Mouse (Mus musculus) common myeloid progenitor, adult 5-6 weeks (primary cell): ENCODE measurements at regions not wholly inside any gene's neighbourhood (a gene's known extent, or its start where the extent isn't known, plus 50 kb on each side); places are given as distances from the start of the nearest gene placed in this dataset.
A peak's percentile ranks its signal among the peaks of the same experiment; 100 is the strongest.

Experiments
- ATAC-seq: replicated peaks from 2 replicates; pipeline ENCODE4 v1.8.0; 2016; ENCODE audit warnings: low read depth, mild to moderate bottlenecking, moderate TSS enrichment, inconsistent platforms; ENCODE audit not compliant: poor library complexity, severe bottlenecking

DNA sequence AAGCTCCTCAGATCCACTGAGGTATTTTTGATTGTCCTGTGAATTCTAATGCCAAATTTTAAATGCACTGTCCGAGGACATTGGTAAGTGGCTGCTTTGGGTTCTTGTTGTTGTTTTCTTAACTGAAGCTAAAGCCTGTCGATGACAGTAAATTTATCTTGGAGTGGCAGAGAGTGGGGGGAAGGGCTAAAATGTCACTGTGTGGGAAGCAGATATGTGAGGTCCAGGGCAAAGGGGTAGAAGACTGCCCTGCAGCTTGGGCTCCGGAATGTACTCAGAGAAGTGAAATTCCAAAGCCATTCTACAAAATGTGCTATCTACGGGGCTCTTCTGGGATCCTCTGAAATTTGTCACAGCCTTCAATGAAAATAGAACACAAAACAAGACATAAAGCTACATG, 159.3 kb upstream of the Tmtc1 start:
- ATAC-seq: peak; percentile 69; the same call in 1 of the 2 replicates

DNA sequence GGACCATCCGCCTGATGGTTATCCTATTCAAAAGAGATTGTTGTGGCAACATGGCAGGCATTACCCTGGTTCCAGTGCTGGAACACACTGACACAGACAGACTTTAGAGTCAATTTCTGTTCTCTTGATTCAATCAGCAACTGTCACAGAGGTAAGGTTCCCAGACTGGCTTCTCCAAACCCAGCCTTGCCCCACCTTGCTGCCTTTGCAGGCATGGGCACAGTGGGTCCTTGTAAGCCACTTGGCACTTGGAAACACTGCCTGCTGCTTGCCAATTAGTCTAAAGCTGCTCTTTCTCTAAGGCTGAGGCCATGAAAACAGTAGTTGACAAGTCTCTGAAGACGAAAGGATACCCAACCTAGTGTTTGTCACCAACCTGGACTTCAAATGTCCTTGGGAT, 158.7 kb upstream of the Tmtc1 start:
- no peak for ATAC-seq

DNA sequence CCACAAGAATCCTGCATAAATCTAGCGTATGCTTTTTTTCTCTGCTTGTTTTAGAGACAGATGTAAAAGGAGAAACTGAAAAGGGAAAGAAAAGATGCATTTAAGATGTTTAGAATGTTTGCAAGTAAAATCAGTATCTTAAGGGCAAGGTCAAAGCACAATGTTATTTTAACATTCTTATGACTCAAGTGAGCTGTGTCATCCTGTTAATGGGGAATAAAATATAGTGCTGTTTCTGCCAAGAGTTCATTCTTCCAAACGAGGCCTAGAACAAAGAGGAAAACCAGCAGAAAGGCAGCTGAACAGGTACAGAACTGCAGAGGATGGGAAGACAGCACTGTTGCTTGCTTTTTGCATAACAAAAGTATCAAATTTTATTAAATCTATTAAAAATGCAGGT, 156.7 kb upstream of the Tmtc1 start:
- ATAC-seq: no peak

DNA sequence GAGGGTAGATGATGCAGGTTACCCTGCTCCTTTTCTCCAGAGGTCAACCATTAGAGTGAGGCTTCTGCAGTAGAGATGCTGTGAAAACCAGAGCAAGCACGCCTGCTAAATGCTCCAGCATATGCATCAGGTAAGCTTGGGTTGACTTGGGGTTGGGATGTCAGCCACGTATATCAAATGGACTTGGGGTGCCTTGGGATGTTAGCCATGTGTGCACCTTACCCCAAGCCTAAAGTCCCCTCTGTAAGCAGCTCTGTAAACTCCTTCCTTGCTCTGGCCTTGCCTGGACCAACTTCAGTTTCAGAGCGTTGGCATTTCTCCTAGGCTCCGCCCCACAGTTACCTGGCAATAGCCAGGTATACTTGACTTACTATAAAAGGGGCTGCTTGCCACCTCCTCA, 155.3 kb upstream of the Tmtc1 start:
- no peak for ATAC-seq

DNA sequence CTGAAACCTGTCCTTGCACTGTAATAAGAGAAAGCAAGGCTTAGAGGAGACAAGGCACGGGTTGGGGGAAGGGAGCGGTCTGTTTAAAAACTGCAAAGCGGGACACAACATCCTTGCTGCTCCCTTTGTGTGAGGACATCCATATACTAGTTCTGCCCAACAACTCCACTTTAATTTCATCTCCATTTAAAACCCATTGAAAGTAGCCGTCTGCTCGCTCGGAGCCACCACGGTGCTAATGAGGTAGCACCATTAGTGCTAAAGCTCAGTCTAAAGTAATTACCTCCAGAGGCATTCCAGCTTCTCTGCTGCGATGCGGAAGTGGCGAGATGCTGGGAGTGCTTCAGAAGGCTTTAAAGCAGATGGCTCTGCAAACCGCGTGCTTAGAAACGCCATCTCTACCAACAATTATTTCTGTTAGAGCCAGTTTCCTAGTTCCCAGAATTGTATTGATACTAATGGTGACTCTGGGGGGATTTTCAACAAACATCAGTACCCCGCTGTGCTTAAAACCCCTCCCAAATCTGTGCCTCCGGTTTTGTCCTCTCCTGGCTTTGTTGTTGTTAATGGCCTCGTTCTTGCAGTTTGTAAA, 154.7 kb upstream of the Tmtc1 start:
- peak; percentile 45; the same call in 1 of the 2 replicates for ATAC-seq

DNA sequence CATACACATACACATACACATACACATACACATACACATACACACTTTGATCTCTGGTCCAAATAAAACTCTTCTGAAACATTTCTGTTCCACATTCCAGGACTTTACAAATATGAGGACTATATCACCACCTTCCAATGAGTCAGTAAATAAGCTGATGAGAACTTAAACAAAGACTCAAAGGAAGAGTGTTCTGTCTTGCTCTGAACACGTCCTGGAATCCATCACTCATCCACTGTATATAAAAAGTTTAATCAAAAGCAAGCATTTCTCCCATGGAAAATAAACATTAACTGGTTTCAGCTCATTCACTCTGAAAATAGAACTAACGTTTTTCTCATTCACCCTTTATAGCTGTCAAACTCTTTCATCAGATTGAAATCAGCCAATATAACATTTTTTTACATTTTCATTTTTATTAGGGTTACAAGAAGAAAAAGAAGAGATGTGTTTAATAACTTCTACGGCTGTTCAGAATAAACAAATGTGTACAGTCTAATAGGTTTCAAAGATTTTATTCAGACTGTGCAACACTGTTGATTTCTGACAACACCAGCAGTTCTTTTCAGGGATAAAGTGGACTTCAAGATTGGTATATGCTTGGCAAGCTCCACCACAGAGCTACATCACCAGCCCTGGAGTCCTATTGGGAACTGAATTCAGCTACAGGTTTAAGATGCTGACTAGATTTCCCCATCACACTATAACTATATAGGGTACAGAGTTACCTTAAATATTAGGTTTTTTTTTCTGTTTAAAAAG, 151.0 kb upstream of the Tmtc1 start:
- no peak for ATAC-seq

DNA sequence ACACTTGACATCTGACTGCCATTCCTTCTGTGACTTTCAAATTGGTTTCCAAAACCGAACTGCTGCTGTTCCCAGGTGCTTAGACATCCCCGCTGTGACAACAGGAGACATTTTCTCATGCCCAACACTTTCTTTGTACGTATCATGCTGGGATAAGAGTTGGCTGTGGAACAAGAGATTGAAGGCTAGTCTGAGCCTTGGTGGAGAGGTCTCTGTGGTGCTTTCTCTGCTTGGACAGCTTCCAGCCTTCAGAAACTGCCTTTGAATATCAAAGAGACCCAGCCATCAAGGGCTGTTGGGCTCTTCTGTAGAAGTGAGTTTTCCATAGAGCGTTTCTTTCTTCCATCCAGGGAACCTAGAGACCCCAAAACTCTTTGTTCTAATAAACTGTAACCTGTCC, 144.8 kb upstream of the Tmtc1 start:
- no peak for ATAC-seq

DNA sequence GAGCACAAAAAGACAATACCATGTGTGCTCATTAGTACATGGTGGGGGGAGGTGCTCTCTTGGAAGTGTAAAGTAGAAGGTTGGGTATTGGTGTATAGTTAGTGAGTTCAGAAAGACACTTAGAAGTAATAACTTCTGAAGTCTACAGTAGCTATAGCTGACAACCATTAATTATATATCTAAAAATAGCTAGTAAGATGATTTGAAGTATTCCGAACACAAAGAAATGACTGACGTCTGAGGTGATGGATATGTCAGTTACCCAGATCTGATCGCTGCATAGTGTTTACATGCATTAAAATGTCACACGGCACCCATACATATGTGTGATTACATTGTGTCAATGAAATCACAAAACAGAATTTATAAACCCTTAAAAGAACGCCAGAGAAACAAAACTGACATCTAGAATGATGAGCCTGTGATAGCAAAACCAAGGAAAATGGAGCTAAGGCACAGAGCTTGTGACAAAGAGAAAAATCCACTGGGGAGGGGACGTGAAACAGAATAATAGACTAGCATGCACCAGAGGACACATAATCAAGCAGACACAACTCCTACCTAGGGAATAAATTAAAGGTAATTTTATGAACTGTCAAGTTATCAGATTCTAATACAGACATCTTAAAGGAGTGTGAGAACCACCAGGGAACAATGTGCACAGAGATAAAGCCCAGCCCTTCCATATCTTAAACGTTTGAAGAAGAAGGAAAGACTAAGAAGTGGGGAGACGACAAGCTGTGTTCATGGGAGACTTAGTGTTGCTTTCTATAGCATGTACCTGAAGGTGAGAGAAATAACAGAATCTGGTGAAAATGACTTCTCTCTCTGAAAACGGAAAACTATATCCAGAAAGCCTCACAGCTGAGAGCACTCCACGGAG, 142.5 kb upstream of the Tmtc1 start:
- ATAC-seq: no peak

DNA sequence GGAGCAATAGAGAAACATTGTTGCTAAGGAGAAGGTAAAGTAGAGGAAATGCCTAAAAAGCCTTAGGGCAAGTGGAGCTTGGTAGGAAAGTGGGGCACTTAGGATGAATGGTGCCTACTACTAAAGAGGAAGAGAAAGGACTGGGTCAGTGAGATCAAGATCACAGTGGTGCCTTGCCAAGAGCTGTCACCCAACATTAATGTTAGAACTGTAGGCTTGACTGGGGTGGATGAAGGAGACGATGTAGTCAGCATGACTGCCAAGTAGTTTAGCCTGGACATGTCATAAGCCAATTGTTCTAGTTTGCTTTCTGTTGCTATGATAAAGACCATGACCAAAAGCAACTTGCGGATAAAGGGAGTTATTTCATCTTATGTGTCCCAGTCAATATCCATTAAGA, 139.9 kb upstream of the Tmtc1 start:
- no peak for ATAC-seq

DNA sequence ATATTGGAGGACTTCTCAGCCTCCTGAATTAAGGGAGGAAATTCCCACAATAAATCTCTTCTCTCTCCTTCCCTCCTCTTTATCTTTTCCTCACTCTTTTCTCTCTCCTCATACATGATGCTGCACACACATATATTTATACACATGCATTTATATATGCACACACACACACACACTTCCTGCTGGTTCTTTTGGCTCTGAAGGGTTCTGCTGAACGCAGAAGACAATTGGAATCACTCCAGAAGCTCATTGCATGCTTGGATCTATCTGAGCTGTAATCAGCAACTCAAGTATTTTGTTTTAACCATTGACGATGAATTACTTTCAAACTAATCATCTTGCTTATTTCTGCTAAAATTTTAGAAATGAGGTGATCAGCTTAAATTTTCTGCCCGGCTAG, 134.1 kb upstream of the Tmtc1 start:
- ATAC-seq: no peak

DNA sequence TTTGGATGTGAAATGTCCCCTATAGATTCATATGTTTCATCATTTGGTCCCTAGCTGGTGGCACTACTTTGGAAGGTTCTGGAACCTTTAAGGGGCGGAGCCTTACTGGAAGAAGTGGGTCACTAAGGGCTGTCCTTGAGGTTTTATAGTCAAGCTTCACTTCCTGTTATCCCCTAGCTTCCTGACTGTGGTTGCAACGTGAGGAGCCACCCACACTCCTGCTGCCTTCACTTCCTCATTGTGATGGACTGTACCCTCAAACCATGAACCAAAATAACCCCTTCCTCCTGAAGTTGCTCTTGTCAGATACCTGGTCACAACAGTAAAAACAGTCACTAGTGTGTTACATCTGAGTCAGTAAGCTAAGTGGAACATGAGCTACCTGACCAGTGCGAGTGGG, 133.5 kb upstream of the Tmtc1 start:
- peak; percentile 90 for ATAC-seq

DNA sequence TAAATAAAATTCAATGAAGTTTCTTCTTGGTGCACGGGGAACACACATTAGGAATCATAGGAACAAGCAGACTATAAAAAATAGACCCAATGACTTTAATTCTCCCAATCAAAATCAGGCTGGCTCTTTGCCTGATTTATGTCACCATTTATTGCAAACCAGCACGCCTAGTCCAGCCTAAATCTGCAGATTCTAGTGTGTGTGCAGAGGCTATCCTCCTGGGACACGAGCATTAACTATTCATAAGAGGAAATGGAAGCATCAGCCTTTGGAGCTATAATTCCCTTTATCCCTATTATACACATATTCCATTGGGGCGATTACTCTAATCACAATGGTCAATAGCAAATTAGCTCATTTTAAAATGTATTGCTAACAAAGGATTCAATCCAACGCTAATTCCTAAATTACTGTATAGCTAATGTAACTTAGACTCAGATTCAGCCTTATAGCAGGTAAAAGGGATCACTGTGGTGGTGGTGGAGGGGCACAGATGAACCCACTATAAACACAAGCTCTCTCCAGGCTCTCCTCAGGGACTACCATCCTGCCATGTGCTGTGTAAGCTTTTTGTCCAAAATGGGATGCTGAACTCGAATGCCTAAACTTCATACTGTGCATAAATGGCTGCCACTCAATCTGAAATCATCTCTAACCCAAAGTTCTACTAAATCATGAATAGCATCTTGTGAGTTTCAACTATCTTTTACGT, 130.7 kb upstream of the Tmtc1 start:
- no peak for ATAC-seq

DNA sequence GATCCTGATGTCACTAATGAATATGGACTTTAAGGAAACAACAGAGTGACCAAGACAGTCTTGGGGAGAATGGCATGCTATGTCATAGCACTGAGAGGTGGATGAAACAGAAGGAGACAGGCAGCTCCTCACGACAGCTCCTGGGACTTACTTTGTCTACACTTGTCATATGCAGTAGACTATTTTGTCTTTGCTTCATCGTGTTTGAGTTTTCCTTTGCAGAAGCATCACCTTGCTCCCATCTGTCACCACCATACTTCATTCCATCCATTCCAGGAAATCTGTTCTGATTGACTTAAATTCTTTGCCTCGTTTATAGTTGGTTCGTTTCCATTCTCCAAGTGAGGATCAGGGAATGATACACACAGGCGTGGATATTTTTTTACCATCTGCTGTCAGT, 128.0 kb upstream of the Tmtc1 start:
- ATAC-seq: no peak

DNA sequence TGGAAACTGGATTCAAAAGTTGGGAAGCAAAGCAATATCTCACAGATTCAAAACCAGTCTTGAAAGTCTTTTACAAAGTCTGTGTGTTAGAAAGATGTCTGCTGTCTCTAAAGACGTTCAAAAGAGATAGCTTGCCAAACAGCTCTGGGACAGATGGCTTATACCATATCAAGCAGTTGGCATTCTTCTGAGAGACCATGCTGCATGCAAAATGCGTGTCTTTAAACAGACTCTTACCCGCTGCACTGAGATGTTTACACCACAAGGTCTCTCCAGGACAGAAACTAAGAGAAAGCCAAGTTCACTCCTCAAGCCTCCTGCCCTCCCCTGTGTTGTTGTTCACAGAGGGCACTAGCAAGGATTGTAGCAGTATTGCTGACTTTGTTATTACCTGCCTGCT, 127.5 kb upstream of the Tmtc1 start:
- no peak for ATAC-seq

DNA sequence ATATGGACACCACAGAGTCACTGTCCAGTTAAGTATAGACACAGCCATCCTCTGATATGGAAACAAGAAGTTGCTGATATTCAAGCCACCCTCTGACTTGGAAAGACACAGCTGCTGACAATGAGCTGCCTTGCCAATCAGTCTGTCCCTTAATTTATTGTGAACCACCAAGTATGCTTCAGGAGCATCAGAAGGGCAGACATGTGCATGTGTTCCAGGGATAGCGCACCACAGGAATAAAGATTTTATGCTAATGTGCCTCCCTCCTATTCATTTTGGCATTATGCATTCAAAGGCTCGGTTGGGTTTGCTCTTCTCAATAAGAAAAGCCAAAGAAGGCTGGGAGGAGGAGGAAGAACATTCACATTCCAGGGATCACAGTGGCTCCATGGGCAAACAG, 120.0 kb upstream of the Tmtc1 start:
- no peak for ATAC-seq

DNA sequence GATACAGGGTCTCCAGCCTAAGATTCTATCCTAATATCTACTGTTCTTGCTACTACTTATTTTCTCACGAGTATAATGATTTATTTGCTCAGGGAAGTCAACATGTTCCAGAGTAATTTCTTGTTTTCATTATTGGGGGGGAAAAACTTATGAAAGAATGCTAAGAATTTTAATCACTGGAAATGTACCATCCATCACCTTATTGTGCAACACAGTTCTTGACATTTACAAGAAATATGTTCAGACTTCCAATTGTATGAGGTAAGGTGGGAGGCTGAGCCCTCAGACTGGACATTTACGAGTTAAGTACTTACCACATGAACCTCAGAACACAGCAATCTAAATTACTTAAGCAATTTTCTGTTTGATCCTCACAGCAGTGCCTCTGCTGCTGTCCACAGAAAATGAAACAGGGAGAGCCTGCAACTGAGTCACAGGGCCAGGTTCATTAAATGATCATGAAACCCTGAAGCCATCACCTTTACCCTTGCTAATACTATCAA, 118.1 kb upstream of the Tmtc1 start:
- ATAC-seq: no peak

DNA sequence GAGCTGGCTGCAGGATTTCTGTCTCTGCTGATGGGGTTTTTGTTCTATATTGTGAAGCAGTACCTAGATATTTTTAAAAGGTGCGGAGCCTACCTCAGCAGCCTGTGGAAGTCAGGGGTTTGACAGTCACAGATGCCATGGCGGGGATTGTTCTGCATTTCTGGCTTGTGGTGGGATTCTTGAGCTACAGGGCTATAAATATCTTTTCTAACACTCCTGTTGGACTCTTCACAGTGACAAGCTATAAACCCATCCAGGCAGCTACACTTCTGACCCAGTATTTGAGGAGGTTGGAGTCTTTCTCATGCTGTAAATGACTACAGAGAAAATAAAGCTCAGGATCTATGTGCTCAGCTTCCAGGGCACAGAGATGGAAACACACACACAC, 112.3 kb upstream of the Tmtc1 start:
- no peak for ATAC-seq

DNA sequence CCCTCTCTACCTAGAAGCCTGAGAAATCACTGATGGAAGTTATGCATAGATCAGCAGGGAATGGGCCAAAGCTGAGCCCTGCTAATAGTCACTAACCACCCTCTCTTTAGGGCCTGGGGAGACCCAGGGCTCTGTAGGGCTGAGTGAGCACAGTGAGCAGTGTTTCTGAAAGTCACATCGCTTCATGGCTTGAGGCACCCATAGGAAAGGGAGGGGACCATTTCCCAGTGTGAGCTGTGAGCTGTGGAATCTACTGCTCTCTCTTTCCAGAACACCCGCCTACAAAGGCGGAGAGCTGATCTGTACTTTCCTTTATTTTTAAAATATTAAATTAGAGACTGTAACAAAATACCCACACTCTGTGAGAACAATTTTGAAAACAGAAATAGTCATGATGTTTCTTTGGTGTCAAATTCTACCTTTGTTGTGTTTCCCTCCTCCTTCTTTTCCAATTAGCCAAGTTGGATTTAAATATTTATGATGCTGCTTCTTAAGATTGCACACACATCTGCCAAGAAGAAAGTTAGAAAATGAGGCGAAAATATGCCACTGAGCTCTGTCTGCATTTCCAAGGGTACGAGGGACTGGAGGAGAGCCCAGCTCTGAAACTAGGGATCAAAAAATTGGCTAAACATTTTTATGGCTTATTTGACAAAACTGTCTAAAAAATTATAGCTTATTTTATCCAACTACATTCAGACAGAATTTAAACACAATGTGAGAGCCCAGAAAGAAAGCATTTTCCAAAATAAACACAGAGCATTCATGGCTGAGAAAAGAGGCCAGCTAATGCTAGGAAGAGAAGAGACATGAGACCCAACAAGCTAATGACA, 111.7 kb upstream of the Tmtc1 start:
- ATAC-seq: no peak

DNA sequence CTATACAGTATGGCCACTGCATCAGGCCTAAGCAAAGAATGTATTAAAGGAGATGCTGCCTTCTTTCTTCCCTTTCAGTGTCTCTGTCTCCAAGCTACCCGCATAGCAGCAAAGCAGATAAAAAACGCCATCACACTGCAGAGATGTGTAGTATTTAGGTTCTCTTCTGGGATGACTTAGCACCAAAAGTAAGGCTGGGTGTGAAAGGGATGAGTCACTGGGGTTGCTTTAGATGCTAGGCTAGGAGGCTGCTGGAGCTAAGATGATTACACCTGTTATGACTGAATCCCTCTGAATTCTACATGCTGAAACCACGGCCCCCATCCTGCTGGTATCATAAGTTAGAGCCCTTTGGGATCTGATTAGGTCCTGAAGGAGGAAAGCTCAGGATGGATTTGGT, 110.3 kb upstream of the Tmtc1 start:
- ATAC-seq: no peak

DNA sequence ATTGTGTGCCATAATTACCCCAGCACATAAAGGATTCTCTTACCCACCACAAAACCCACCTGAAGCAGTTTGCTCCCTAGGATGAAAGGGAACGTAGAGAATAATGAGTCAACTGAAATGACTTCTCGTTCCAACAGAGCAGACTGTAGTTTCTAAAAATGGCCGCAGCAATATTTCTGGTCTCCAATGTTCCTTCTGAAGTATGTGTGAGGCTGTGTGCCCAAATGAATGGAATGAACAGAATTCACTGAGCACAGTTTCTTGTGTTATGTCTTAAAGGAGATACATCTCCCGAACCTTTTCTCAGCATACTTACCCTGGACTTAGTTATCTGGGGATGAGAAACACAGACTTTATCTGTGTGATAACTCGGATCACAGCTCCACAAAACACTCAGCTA, 109.4 kb upstream of the Tmtc1 start:
- ATAC-seq: no peak
